Mouse (Mus musculus) CH12.LX (cell line): ENCODE data around the gene Flt1.

ENCODE experiments used
- ELF1 ChIP-seq: IDR thresholded peaks from 2 replicates; pipeline ENCODE4 v1.6.1; 2014; ENCODE audit warnings: low read depth, mild to moderate bottlenecking, inconsistent platforms, low read length, improper control_type of control experiment
- JUND ChIP-seq: conservative IDR thresholded peaks from 2 replicates; pipeline ENCODE4 v1.6.1; 2011; ENCODE audit warnings: low read depth, low read length, improper control_type of control experiment
- MAFK ChIP-seq: IDR thresholded peaks from 2 replicates; pipeline ENCODE4 v1.6.1; 2011; ENCODE audit warnings: low read length, improper control_type of control experiment; ENCODE audit not compliant: insufficient replicate concordance
- POLR2A ChIP-seq: IDR thresholded peaks from 2 replicates; pipeline ENCODE4 v1.6.1; 2011; ENCODE audit warnings: low read depth, mild to moderate bottlenecking, improper control_type of control experiment, low read length
- ZNF384 ChIP-seq: IDR thresholded peaks from 2 replicates; pipeline ENCODE4 v1.6.1; 2012; ENCODE audit warnings: low read depth, low read length, improper control_type of control experiment, inconsistent platforms

DNA sequence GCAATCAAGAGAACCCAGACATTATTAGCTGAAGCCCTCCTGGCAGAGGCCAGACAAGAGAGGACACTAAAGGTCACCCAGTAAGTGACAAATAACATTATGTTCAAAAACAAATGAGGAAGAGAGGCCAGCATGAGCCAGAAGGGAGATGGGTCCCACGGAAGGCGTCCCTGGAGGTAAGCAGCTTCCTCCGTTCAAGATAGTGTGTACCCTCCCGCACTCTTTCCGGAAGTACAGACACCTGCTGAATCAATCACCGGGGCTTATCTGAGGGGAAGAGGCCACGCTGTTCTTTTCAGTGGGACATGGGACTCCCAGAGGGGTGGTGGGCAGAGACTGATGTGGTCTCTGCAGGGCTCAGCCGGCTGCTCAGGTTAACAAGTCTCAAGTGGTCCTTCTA is 146.1 kb downstream of the Flt1 start:
- TF ChIP-seq POLR2A, result no peak
- no peak for TF ChIP-seq ZNF384
- no peak for TF ChIP-seq JUND
- no peak for TF ChIP-seq MAFK
- no peak for TF ChIP-seq ELF1
